Mouse (Mus musculus) MEL (cell line): Measurements from ENCODE around the gene Tsga10.
A peak's percentile ranks its signal among the peaks of the same experiment; 100 is the strongest.

Experiments used
- CTCF ChIP-seq, 3 experiments: IDR thresholded peaks in 2 of 3; conservative IDR thresholded peaks in 1 of 3; 2 replicates each; pipeline ENCODE4 v1.5.1; 2011 to 2012; ENCODE audit warnings: low read length in 3 of 3, low read depth in 2 of 3, mild to moderate bottlenecking in 2 of 3, improper control_type of control experiment in 1 of 3, inconsistent platforms in 1 of 3, mixed read lengths in 1 of 3, moderate library complexity in 1 of 3; ENCODE audit not compliant: control insufficient read depth in 1 of 3, insufficient read depth in 1 of 3, poor library complexity in 1 of 3, severe bottlenecking in 1 of 3
- E2F4 ChIP-seq: IDR thresholded peaks from 2 replicates; pipeline ENCODE4 v1.6.1; 2011; ENCODE audit warnings: low read depth, low read length, improper control_type of control experiment, borderline replicate concordance
- EP300 ChIP-seq, 2 experiments: IDR thresholded peaks; 2 replicates each; pipeline ENCODE4 v1.6.1; 2011; ENCODE audit warnings: improper control_type of control experiment in 2 of 2, low read length in 2 of 2, low read depth in 1 of 2, mild to moderate bottlenecking in 1 of 2
- GATA1 ChIP-seq: IDR thresholded peaks from 2 replicates; pipeline ENCODE4 v1.6.1; 2011; ENCODE audit warnings: low read depth, low read length, improper control_type of control experiment
- HCFC1 ChIP-seq: IDR thresholded peaks from 2 replicates; pipeline ENCODE4 v1.6.1; 2012; ENCODE audit warnings: low read depth, mild to moderate bottlenecking, inconsistent platforms, low read length, improper control_type of control experiment, moderate library complexity
- MAFK ChIP-seq: IDR thresholded peaks from 2 replicates; pipeline ENCODE4 v1.6.1; 2011; ENCODE audit warnings: low read depth, mild to moderate bottlenecking, low read length, improper control_type of control experiment, borderline replicate concordance
- MAX ChIP-seq: IDR thresholded peaks from 2 replicates; pipeline ENCODE4 v1.6.1; 2011; ENCODE audit warnings: low read length, improper control_type of control experiment
- MEF2A ChIP-seq: IDR thresholded peaks from 2 replicates; pipeline ENCODE4 v1.6.1; 2014; ENCODE audit warnings: low read depth, mild to moderate bottlenecking, inconsistent platforms, low read length, improper control_type of control experiment; ENCODE audit not compliant: poor library complexity, insufficient replicate concordance, severe bottlenecking; ENCODE audit errors: extremely low read depth
- MXI1 ChIP-seq: IDR thresholded peaks from 2 replicates; pipeline ENCODE4 v1.6.1; 2011; ENCODE audit warnings: mild to moderate bottlenecking, low read depth, low read length, improper control_type of control experiment
- POLR2A ChIP-seq, 2 experiments: IDR thresholded peaks; 2 replicates each; pipeline ENCODE4 v1.6.1; 2011 to 2012; ENCODE audit warnings: low read length in 2 of 2, mild to moderate bottlenecking in 2 of 2, control low read depth in 1 of 2, improper control_type of control experiment in 1 of 2, low read depth in 1 of 2, moderate library complexity in 1 of 2; ENCODE audit not compliant: control insufficient read depth in 1 of 2, insufficient read depth in 1 of 2, poor library complexity in 1 of 2
- SMC3 ChIP-seq: IDR thresholded peaks from 2 replicates; pipeline ENCODE4 v1.6.1; 2011; ENCODE audit warnings: low read depth, low read length, improper control_type of control experiment
- USF1 ChIP-seq: IDR thresholded peaks from 2 replicates; pipeline ENCODE4 v1.6.1; 2014; ENCODE audit warnings: low read depth, mild to moderate bottlenecking, inconsistent platforms, low read length, improper control_type of control experiment, moderate library complexity
- USF2 ChIP-seq, 2 experiments: IDR thresholded peaks; 2 replicates each; pipeline ENCODE4 v1.6.1; 2011 to 2012; ENCODE audit warnings: improper control_type of control experiment in 2 of 2, low read length in 2 of 2, borderline replicate concordance in 1 of 2, inconsistent platforms in 1 of 2, low read depth in 1 of 2, mild to moderate bottlenecking in 1 of 2; ENCODE audit not compliant: insufficient read depth in 1 of 2

DNA sequence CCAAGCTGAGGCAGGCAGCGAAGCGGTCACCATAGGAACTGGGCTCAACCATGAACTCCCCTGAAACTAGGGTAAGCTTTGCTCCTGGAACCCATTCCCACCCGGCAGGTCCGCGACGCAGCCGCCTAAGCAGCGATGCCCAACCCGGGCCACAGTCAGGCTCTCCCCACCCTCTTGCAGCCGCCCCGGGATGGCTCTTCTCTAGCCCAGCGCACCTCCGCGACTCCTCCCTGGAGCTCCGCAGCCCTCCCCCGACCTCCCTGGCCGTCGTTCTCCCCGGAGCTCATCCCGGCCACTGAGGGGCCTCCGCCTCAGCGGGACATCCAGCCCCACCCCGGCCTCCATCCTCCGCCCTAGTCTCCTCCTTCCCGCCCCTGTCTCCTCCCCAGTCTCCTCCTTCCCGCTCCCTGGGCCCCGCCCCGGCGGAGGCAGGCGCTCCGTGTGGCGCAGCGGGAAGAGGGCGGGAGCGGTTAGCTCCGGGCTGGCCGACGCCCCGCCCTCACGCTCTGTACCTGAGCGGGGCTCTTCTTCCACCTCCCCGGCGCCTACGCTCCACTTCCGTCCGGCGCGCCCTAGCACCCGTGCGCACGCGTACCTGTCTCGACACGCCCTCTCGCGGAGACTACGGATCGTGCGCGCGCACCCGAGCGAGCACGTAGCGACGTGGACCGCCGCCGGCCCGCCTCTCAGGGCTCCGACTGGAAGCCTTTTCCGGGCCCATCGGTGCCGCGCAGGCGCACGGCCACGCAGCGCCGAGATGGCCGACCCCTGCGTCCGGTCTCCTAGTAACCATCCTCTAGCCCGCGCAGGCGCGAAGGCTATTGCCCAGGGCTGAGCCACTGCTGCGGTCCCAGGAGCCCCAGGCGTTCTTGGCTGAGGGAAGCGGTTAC is 1.5 kb downstream of the Tsga10 start:
- no peak for TF ChIP-seq MAFK
- no peak for TF ChIP-seq USF2 (IDR thresholded peaks at IDR 0.05; ENCODE audit: borderline replicate concordance in 1 of 2, insufficient read depth in 1 of 2, low read depth in 1 of 2, low read length in 2 of 2)
- peak; percentile 85 for TF ChIP-seq HCFC1
- TF ChIP-seq CTCF (IDR thresholded peaks at IDR 0.05 in 2 of 3, conservative IDR thresholded peaks at IDR 0.05 in 1 of 3; ENCODE audit: control insufficient read depth in 1 of 3, insufficient read depth in 1 of 3, low read depth in 2 of 3, low read length in 3 of 3, poor library complexity in 1 of 3, severe bottlenecking in 1 of 3): no peak
- no peak for TF ChIP-seq USF1
- no peak for TF ChIP-seq SMC3
- TF ChIP-seq POLR2A (IDR thresholded peaks at IDR 0.05; ENCODE audit: control insufficient read depth in 1 of 2, insufficient read depth in 1 of 2, low read depth in 1 of 2, low read length in 2 of 2, poor library complexity in 1 of 2): peak; percentile 50 to 78; a peak in 3 of 4 replicates
- TF ChIP-seq MEF2A: no peak
- no peak for TF ChIP-seq EP300 (IDR thresholded peaks at IDR 0.05; ENCODE audit: low read depth in 1 of 2, low read length in 2 of 2)
- peak; percentile 79; the same call in 1 of the 2 replicates for TF ChIP-seq MXI1
- TF ChIP-seq E2F4: no peak; the same call in 1 of the 2 replicates
- no peak for TF ChIP-seq GATA1
- no peak; the same call in 1 of the 2 replicates for TF ChIP-seq MAX
